Mouse (Mus musculus) limb, embryonic 14.5 days (tissue): ENCODE results near the gene Dusp15. TPM values are rescaled to one million over a fixed set of nuclear protein-coding genes. Genes with fewer than 3 reads are reported as not detected.

Experiments used
- ATAC-seq: fragments of 200-750 bp; cut with Nextera tagmentation; 2 replicates; pipeline ENCODE4 v1.8.0; 2017; ENCODE audit warnings: low read depth, moderate number of reproducible peaks, moderate TSS enrichment; ENCODE audit not compliant: low FRiP score
- DNase-seq: peaks from one replicate; pipeline ENCODE4 v3.0.0-alpha.2; 2015; ENCODE audit warnings: low spot score
- H3K27ac ChIP-seq: fragments of 300-500 bp; sonication (generic); replicated peaks from 2 replicates; pipeline ENCODE4 v1.5.1; 2014; ENCODE audit warnings: low read depth, mild to moderate bottlenecking, low read length, moderate library complexity, mixed read lengths
- H3K27me3 ChIP-seq: fragments of 300-500 bp; sonication (generic); 2 replicates; pipeline ENCODE4 v1.6.1; 2014; ENCODE audit warnings: low read length, mixed read lengths; ENCODE audit not compliant: control insufficient read depth, insufficient read depth
- H3K36me3 ChIP-seq: fragments of 300-500 bp; sonication (generic); 2 replicates; pipeline ENCODE4 v1.6.1; 2014; ENCODE audit warnings: mild to moderate bottlenecking, low read length, moderate library complexity, mixed read lengths; ENCODE audit not compliant: control insufficient read depth, insufficient read depth
- H3K4me1 ChIP-seq: fragments of 300-500 bp; sonication (generic); 2 replicates; pipeline ENCODE4 v1.6.1; 2014; ENCODE audit warnings: antibody characterized with exemption, low read length, mixed read lengths; ENCODE audit not compliant: control insufficient read depth, insufficient read depth
- H3K4me2 ChIP-seq: fragments of 300-500 bp; sonication (generic); replicated peaks from 2 replicates; pipeline ENCODE4 v1.6.1; 2014; ENCODE audit warnings: low read depth, mild to moderate bottlenecking, low read length, moderate library complexity; ENCODE audit not compliant: severe bottlenecking
- H3K4me3 ChIP-seq: fragments of 300-500 bp; sonication (generic); replicated peaks from 2 replicates; pipeline ENCODE4 v1.5.1; 2014; ENCODE audit warnings: low read length
- H3K9ac ChIP-seq: fragments of 300-500 bp; sonication (generic); 2 replicates; pipeline ENCODE4 v1.6.1; 2014; ENCODE audit warnings: mild to moderate bottlenecking, low read depth, low read length, moderate library complexity; ENCODE audit not compliant: severe bottlenecking
- H3K9me3 ChIP-seq: fragments of 300-500 bp; sonication (generic); 2 replicates; pipeline ENCODE4 v1.6.1; 2016; ENCODE audit warnings: low read length; ENCODE audit not compliant: control insufficient read depth
- POLR2A ChIP-seq: fragments of 200-500 bp; IDR thresholded peaks from 2 replicates; pipeline ENCODE4 v1.8.0; 2012; ENCODE audit warnings: inconsistent platforms, mild to moderate bottlenecking, moderate library complexity, borderline replicate concordance; ENCODE audit not compliant: insufficient read depth, insufficient read length; ENCODE audit errors: extremely low read depth
- WGBS: fragments of 180-500 bp; shearing (Covaris S2); extraction: QIAGEN DNeasy Blood & Tissue Kit; methylation state at CpG from one replicate; pipeline ENCODE4 v1.1.7; 2014; 5-methylcytosine and 5-hydroxymethylcytosine counted together
- polyA plus RNA-seq, 2 experiments: library from polyadenylated mRNA; depleted of rRNA in 1 of 2; stranded (reverse) in 1 of 2; unstranded in 1 of 2; fragments of >200 nt; fragmentation: Nextera tagmentation in 1 of 2; extraction: Ambion mirVana in 1 of 2; gene quantifications; 2 replicates each; pipeline versions ENCODE4 v1.2.1 to v1.2.3; 2012 to 2014

The Dusp15 gene
- polyA plus RNA-seq, 2 experiments = 0.48 to 2.0 TPM

- WGBS = 21% methylated on average over 4 of the region's 4 CpGs
- DNase-seq = no peak
These were observed 11.7 kb downstream of the Dusp15 start for GRCm38 (mm10) chr2:152939846-152940245.

DNA sequence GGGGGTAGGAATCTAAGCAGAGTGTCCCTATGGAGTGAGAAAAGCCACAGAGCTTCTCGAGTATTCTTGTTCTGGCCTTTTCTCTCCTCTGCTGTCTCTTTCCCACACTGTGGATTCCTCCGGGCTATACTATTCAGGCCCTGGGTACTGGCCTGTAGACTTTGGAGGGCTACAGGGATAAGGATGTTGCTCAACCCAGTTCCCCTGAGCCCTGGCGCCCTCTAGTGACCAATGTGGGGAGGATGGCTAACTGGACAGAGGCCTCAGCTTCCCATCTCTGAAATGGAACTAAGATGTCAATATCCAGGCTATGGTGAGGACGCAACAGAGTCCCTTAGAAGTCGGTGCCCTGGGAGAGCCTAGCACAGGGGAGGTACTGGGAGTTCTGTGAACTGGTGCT, 17.9 kb downstream of the Dusp15 start:
- DNase-seq = no peak
- WGBS = 30% methylated on average over 5 of the region's 5 CpGs
- no peak overlapping the region for H3K4me3 ChIP-seq
- H3K36me3 ChIP-seq = no peaks in the 10 kb centered on the region
- H3K4me2 ChIP-seq = no peak overlapping the region
- no peaks in the 10 kb centered on the region; the same call in 1 of the 2 replicates for H3K4me1 ChIP-seq
- no peak for ATAC-seq
- H3K27ac ChIP-seq = no peak overlapping the region
- TF ChIP-seq POLR2A = no peak
- no peaks in the 10 kb centered on the region for H3K9me3 ChIP-seq
- no peaks in the 10 kb centered on the region for H3K27me3 ChIP-seq
- H3K9ac ChIP-seq = no peak overlapping the region

More at GRCm38 (mm10) chr2:152939846-152940245, 11.7 kb downstream of the Dusp15 start:
- no peak overlapping the region for H3K27ac ChIP-seq
- TF ChIP-seq POLR2A = no peak
- H3K9ac ChIP-seq = no peak overlapping the region
- H3K36me3 ChIP-seq = no peaks in the 10 kb centered on the region
- no peak overlapping the region for H3K4me2 ChIP-seq
- peaks cover 35% of the 10 kb centered on the region for H3K27me3 ChIP-seq
- H3K4me1 ChIP-seq = peaks cover 7% of the 10 kb centered on the region
- ATAC-seq = no peak
- no peak overlapping the region for H3K4me3 ChIP-seq
- H3K9me3 ChIP-seq = no peaks in the 10 kb centered on the region

DNA sequence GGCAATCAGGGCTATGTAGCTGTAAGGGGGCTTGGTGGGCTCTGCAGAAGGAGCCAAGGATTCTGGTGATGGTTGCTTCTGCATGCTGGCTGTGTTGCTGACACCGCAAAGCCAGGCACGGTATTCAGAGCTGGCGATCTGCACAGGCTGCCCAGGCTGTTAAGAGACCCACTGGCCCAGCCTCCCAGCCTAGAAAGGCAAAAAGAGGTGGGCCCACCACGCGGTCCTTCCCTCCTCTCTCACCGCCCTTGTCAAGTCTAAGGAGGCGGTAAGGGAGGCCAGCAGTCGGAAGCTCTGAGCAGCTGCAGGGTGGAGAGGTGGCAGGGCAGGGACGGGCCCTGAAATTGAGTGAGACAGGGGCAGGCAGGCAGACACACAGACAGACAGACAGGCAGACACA, 18.4 kb downstream of the Dusp15 start, which contains the start of gene Foxs1:
TSS of gene Foxs1 (minus strand) at position 161 of the 400 bp plus-strand sequence.
- H3K4me2 ChIP-seq = no peak within 1 kb of the TSS
- no peak within 1 kb of the TSS for H3K4me3 ChIP-seq
- 25% methylated on average over 9 of the region's 9 CpGs for WGBS
- H3K27ac ChIP-seq = no peak within 1 kb of the TSS
- no peak for ATAC-seq
- DNase-seq = no peak
- no peaks in the 10 kb centered on the region for H3K9me3 ChIP-seq
- no peaks in the 10 kb centered on the region; the same call in 1 of the 2 replicates for H3K4me1 ChIP-seq
- H3K9ac ChIP-seq = no peak within 1 kb of the TSS
- TF ChIP-seq POLR2A = no peak
- H3K36me3 ChIP-seq = no peaks in the 10 kb centered on the region
- no peaks in the 10 kb centered on the region for H3K27me3 ChIP-seq

- no peaks in the 10 kb centered on the region for H3K9me3 ChIP-seq
- DNase-seq (no peak), ATAC-seq (no peak)
- H3K36me3 ChIP-seq = no peaks in the 10 kb centered on the region
- H3K4me1 ChIP-seq = no peaks in the 10 kb centered on the region; the same call in 1 of the 2 replicates
- no peak overlapping the region for H3K9ac ChIP-seq
- no peak overlapping the region for H3K27ac ChIP-seq
- H3K4me2 ChIP-seq = no peak overlapping the region
- 70% methylated on average over 12 of the region's 12 CpGs for WGBS
- no peaks in the 10 kb centered on the region for H3K27me3 ChIP-seq
- TF ChIP-seq POLR2A = no peak
- no peak overlapping the region for H3K4me3 ChIP-seq
These were observed 19.9 kb downstream of the Dusp15 start for GRCm38 (mm10) chr2:152931456-152932160.

DNA sequence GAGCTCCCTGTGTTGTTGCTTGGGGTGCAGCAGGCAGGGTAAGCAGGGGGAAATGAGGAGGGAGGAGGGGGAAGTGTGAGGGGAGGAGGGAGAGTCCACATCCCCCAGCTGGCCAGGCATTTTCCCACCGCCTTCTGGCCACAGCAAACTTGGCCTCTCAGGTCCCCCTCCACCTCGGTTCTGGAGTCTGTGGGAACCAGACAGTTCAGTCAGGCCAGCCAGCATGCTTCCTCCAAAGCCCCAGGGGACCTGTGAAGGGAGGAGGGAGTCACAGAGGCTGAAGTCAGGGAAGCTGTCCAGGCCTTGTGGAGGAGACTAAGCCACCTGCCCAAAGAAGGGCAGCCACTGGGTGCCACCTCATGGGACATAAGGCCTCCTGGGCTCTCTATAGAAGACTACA, 21.2 kb downstream of the Dusp15 start:
- Histone ChIP-seq H3K36me3 (no peaks in the 10 kb centered on the region), H3K9ac (no peak overlapping the region), H3K4me2 (no peak overlapping the region), H3K4me3 (no peak overlapping the region), H3K4me1 (peaks cover 8% of the 10 kb centered on the region), H3K27ac (no peak overlapping the region), H3K27me3 (no peaks in the 10 kb centered on the region), H3K9me3 (no peaks in the 10 kb centered on the region)
- DNase-seq = no peak
- TF ChIP-seq POLR2A = no peak
- no peak for ATAC-seq
- WGBS = 42% methylated on average over 2 of the region's 2 CpGs
